Mouse (Mus musculus) liver (tissue): ENCODE measurements around the gene Prkaa1.
"Not testable (repeated sequence)": the region's sequence is repeated elsewhere in the genome, so short reads cannot be mapped to it uniquely, and the experiment has no call there.

ENCODE experiments used
- DNase-seq: peaks from one replicate; pipeline ENCODE4 v3.0.0-alpha.2; 2020; ENCODE audit warnings: mixed read lengths

Gene Prkaa1

DNA sequence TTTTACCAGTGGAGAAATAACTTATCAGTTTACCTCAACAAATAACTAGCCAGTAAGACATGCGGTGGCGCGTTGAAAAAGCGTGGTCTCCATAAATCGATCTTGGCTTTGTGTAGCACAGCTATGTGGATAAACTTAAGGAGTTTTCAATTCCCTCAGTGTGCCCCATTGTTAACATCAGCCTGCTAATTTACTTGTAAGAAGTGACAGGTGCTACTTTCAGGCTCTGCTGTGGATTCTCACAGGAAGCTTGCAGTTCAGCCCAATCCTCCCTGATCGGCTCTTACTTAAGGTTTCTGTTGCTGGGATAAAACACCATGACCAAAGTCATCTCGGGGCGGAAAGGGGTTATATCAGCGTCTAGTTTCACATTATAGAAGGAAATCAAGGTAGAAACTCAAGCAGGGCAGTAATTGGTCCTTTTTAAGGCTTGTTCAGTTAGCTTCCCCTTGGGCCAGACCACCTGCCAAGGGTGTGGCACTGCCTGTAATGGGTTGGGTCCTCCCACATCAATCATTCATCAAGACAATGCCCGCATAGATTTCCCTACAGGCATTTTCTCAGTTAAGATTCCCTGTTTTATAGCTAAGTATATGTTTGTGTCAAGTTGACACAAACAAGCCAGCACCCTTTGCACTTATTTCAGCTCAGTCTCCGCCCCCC, 41.1 kb downstream of the Prkaa1 start:
- no peak for DNase-seq

DNA sequence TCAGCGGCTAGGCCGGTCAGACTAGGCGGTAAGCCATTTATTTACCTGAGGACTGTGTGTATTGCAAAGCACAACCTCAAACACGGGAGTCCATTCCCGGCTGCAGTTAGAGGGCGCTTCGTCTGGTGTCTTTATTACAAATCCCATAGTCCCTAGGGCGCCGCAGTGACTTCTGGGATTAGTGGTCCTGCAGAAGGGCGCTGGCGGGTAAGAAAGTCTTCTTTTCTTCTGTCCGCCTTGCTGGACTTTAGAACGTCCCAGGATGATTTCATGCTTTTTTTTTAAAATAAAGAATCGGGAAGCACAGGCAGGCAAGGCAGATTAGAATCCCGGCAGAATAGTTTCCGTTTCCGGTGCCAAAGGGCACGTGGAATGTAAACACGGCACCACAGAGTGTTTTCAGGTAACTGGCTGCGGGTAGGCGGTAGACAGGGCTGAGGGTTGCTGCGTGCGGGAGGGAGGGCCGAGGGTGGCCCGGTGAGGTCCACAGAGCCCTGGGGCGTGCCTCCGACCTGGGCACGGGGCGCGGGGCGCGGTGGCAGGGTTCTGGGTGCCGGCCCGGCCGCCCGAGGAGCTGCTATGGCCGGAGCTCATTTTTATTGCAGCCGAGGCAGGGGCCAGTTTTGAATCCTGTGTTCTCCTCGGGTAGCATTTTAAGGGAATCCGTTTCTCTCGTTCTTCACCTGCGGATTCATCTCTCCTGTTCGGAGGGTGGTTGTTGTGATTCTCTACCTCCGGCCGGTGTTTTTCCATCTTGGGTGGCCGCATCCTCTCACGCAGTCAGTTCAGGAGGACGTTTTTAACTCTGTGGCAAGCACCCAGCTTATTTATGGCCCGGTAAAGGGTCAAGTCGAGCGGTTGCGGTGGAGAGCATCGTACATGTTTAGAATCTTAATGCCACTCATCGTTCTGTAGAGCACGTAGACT, 42.0 kb downstream of the Prkaa1 start, which contains the start of gene Ttc33:
Gene Ttc33, plus strand, starts transcription at position 160 of the 927 bp plus-strand sequence.
- DNase-seq = peak; percentile 82

DNA sequence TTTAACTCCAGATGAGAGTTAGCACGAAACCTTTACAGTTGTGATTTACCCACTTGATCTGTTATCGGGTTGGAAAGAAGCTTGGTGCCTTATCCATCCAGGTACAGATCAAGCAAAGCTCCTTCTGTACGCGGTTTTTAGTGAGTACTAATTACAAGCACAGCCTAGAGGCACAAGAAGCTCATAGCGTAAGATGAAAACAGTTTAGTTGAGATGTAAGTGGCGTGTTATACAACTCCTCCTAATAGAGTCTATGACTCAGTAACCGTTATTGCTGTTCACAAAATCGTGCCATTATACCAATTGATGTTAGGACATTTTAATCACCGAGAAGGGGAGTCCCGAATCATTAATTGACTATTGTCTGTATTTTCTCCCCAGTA, 42.6 kb downstream of the Prkaa1 start:
- no peak for DNase-seq

DNA sequence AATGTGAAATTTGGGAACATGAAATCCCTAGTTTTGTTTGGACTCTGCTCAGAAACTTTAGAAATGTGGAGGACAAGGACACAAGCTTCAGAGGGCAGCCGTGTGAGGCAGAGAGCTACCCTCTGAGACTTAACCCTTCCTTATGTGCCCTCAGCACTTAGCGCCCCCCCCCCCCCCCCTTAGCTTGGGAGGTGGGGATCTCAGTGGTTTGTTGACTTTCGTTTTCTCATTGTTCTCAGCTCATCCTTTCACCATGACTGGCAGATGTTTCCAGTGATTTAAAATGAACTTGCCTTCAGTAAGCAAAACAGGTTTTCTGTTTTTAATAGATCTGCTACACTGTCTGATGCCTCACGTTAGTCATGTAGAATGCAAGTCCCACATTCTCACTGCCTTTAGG, 43.5 kb downstream of the Prkaa1 start:
- DNase-seq = no peak

DNA sequence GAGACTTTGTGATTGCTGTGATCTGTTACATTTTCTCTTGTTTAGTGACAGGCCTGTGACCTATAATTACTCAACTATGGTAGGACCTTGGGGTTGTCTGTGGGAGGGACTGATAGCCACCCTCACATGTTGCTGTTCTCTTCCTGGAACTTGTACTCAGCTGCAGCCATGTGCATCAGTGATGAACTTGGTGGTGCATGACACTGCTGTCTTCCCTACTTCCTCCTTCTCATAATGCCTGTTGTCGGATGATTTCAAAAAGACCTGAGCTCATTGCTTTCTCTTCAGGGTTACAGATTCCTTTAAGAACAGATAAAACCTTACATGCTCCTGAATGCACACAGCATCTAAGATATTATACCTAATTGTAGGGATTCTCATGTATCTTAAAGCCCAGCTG, 44.4 kb downstream of the Prkaa1 start:
- no peak for DNase-seq

DNA sequence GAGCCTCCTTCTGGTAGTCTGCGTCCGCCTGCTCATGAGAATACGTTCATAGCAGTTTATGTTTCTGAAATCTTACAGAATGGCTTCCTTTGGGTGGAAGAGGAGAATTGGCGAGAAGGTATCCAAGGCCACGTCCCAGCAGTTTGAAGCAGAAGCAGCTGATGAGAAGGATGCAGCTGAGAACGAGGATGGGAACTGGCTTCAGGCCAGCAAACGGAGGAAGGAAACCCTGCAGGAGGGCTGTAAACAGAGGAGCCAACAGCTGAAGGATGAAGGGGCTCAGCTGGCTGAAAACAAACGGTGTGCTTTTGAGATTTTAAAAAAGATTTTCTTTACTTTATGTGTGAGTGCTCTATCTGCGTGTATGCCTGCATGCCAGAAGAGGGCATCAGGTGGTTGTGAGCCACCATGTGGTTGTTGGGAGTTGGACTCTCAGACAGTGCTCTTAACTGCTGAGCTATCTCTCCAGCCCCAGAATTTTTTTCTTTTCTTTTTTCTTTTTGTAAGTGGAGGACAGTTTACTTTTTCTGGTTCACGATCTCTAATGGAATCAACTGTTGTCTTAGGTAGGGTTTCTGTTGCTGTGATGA, 45.9 kb downstream of the Prkaa1 start:
- no peak for DNase-seq

DNA sequence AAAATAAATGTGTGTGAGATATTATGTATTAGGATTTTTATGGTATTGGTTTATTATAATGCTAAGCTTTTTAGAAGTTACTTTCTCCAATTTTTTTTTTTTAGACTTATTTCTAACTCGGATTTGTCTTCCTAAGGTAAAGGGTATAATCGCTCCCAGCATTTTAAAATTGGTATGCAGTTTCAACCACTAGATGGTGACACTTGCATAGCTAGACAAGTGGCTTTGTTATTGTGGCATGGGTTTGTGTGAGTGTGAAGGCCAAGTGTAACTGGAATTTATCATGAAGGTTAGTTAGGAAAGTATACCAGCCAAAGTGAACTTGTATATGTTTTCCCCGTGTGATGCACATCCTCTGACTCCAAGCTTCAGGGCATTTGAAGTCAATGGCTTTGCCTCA, 50.2 kb downstream of the Prkaa1 start:
- DNase-seq = no peak

DNA sequence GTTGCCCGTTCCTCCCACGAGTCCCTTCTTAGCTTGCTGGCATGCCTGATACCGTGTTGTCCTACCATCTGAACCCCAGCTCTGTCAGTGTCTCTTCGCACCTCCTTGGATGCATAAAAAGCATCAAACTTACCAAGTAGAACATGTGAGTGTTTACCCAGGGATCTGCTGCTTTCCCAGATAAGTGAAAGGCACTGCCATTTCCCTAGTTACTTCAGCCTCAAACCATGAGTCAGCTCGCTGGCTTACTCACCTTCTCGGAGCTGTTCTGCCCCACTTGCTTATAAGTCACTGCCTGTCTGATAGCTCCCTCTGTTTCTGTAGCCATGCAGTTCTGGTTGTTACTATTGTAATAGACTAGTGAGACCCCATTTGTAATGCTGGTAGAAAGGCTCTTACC, 50.8 kb downstream of the Prkaa1 start:
- no peak for DNase-seq

DNA sequence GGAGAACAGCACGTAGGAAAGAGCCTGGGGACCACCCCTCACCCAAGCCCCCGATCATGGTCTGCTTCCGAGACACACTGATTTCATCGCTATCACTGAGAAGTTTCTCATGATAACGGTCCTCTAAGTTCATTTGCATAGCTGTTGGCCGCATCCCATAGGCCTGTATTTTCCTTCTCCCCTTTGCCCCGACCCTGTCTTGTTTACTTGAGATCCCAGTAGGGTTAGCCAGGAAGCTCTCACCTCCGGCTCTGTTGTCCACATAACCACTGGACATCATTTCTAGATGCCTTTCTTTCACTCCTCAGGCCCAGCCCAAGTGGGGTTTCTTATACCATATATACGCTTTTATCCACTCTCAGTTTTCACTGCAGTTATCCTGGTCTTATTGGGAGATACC, 51.3 kb downstream of the Prkaa1 start:
- DNase-seq = no peak

DNA sequence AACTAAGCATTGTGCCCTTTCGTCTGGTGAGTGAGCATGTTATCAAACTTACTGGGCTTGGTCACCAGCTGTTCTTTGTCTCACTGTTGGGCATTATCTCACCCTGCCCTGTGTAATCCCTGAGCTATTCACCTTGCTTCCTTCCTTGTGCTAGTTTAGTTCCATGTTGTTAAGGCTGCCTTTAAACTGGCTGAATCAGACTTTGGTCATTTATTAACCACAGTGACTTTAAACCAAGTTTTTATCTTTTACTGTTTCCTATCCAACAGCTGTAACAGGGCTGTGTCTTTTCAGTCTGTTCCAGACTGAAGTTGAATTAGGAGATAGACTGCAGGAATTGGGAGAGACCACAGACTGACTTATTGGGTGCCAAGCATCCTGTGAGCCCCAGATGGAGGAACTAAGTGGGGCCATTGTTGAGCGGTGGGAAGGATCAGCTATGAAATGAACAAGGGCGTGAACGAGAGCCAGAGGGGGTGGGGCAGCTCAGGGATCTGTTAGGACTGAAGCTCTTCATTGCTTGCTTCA, 52.4 kb downstream of the Prkaa1 start:
- peak; percentile 28 for DNase-seq

DNA sequence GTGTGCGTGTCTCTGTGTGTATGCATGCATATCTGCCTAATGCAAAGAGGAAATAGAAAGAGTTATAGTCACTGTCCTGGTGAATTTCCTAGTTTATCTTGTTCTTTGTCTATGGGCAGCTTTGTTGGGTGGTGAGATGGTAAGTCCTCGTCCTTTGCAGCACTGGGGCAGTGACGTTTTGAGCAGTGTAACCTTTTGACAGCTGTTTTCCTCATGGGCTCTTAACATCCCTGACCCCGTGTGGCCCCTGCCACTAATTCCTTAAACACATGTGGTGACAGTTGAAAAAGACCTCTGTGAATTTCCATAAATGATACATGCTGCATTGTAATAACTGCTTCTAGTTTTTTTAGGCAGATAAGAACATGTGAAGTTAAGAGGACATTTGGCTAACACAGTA, 53.0 kb downstream of the Prkaa1 start:
- DNase-seq = no peak

DNA sequence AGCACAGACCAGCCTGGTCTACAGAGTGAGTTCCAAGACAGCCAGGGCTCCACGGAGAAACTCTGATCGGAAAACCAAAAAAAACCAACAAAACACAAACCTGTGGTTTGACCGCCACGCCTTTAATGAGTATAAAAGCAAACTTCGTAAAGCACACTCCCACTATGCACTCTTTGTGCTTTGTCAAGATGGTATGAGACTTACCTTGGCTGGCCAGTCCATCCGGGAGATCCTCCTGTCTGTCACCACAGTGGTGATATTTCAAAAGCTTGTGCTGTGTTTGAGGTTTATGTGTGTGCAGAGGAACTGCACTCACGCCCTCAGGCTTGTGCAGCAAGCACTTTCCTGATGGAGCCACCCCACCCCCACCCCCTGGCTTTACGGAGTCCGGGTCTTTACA, 61.6 kb downstream of the Prkaa1 start:
- no peak for DNase-seq

DNA sequence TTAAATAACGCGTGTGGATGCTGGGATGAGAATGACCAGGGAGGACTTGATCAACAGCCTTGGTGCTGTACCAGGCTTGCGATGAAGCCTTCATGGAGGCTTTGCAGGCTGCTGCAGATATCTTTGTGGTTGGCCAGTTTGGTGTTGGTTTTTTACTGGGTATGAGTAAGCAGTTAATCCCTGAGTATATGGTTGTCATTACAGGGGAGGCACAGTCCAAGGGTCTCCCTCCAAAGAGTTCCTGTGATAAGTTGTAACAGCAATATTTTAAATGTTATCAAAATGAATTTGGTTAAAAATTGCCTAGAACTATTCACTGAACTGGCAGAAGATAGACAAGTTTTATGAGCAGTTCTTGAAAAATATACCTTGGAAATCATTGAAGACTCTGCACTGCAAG, 65.5 kb downstream of the Prkaa1 start:
- no peak for DNase-seq

DNA sequence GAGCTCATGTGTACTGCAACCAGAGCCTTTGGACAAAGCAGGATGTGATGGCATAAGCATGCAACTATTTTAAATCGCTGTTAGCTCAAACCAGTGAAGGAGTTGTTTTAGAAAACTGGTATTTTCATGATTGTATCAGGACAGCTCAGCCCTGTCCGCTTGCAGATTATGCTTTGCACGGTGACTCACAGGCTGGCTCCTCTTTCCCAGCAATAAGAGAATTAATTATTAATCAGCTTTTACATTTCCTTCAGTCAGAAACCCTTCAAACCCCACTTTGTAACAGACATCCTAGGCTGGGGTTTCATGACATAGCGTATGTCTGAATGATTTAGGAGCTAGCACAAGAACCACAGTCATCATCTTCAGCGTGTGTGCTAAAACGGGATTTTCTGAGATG, 76.8 kb downstream of the Prkaa1 start:
- no peak for DNase-seq

DNA sequence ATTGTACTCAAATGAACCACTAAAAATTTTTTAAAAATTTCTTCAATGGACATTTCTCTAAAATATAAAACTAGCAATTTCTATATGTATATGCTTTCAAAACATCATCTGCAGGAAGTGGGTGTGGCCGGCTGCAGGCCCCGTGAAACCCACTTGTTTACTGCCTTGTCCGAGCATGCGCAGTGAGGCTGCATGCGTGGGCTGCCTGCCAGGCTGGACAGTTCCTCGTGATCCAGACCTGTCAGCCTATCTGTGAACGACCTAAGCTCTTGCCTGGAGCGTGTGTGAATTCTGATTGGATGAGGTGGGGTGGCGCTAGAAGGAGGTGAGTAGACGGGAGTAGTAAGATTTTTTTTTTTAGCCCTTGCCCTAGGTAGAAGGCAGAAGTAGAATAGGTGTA, 87.1 kb downstream of the Prkaa1 start:
- not testable (repeated sequence) for DNase-seq
